Mouse (Mus musculus): ENCODE data around the gene Prpf38a. TPM values are rescaled to one million over a fixed set of nuclear protein-coding genes. Genes with fewer than 3 reads are reported as not detected.
A peak's percentile ranks its signal among the peaks of the same experiment; 100 is the strongest.

The Prpf38a gene
- polyA plus RNA-seq, 1 experiment from 2014 or later, result 52.7 TPM

GRCm38 (mm10) chr4:108610935-108611334 lies 31.8 kb upstream of the Prpf38a start:
- no peak for ATAC-seq (ENCODE audit: insufficient number of reproducible peaks, insufficient read depth, low FRiP score, low read depth)
- Histone ChIP-seq H3K36me3 (ENCODE audit: control insufficient read depth, insufficient read depth, low read length) (peaks cover 27% of the 10 kb centered on the region), H3K27ac (replicated peaks in 1 of 2; ENCODE audit: control insufficient read depth in 1 of 2, insufficient read depth in 1 of 2, low read depth in 2 of 2, low read length in 2 of 2) (no peak overlapping the region), H3K4me1 (ENCODE audit: control insufficient read depth in 2 of 2, insufficient read depth in 2 of 2, low read length in 2 of 2) (no peaks in the 10 kb centered on the region), H3K4me3 (ENCODE audit: control insufficient read depth in 1 of 2, insufficient read depth in 1 of 2, low read depth in 1 of 2, low read length in 2 of 2) (no peak overlapping the region), H3K9me3 (ENCODE audit: control insufficient read depth, low read length) (no peaks in the 10 kb centered on the region), H3K9ac (ENCODE audit: low read length) (no peak overlapping the region), H3K27me3 (ENCODE audit: control insufficient read depth, insufficient read depth, low read length) (no peaks in the 10 kb centered on the region), H3K4me2 (ENCODE audit: low read length) (no peak overlapping the region)
- 82% methylated on average over 5 of the region's 5 CpGs for WGBS

GRCm38 (mm10) chr4:108608651-108609050 lies 29.5 kb upstream of the Prpf38a start:
- 96% methylated on average over 3 of the region's 3 CpGs for WGBS
- peaks cover 41% of the 10 kb centered on the region for H3K36me3 ChIP-seq (ENCODE audit: control insufficient read depth, insufficient read depth, low read length)

DNA sequence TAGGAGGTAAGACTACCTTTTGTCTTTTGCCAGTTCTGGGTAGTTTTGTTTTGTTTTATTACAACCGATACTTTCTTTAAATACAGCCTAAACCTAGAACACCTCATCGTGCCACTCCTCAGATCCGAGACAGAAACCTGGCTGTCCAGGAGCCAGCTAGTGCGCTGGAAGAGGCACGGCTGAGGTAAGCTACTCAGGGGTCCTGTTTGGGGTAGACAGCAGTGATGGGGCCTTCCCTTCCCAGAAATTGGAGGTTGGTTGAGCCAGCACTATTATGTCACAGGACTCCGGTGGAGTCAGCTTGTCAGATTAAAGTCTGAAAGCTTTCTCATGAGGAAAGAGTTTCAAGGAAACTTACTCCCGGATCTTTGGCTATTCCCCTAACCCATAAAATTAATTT lies 22.7 kb upstream of the Prpf38a start:
- H3K4me3 ChIP-seq (ENCODE audit: control insufficient read depth in 1 of 2, insufficient read depth in 1 of 2, low read depth in 1 of 2, low read length in 2 of 2), result no peak overlapping the region
- H3K36me3 ChIP-seq (ENCODE audit: control insufficient read depth, insufficient read depth, low read length), result peaks cover 61% of the 10 kb centered on the region
- H3K4me2 ChIP-seq (ENCODE audit: low read length), result no peak overlapping the region
- H3K4me1 ChIP-seq (ENCODE audit: control insufficient read depth in 2 of 2, insufficient read depth in 2 of 2, low read length in 2 of 2), result no peaks in the 10 kb centered on the region
- no peak overlapping the region for H3K27ac ChIP-seq (replicated peaks in 1 of 2; ENCODE audit: control insufficient read depth in 1 of 2, insufficient read depth in 1 of 2, low read depth in 2 of 2, low read length in 2 of 2)
- H3K9ac ChIP-seq (ENCODE audit: low read length), result no peak overlapping the region
- H3K27me3 ChIP-seq (ENCODE audit: control insufficient read depth, insufficient read depth, low read length), result no peaks in the 10 kb centered on the region
- no peak for ATAC-seq (ENCODE audit: insufficient number of reproducible peaks, insufficient read depth, low FRiP score, low read depth)
- H3K9me3 ChIP-seq (ENCODE audit: control insufficient read depth, low read length), result 0 out of 2 replicates have a peak, but pooled peaks cover 2% of the 10 kb centered on the region
- WGBS, result 95% methylated on average over 7 of the region's 7 CpGs

More at GRCm38 (mm10) chr4:108608651-108609050, 29.5 kb upstream of the Prpf38a start:
- Histone ChIP-seq H3K9me3 (ENCODE audit: control insufficient read depth, low read length) (no peaks in the 10 kb centered on the region), H3K4me3 (ENCODE audit: control insufficient read depth in 1 of 2, insufficient read depth in 1 of 2, low read depth in 1 of 2, low read length in 2 of 2) (no peak overlapping the region), H3K27ac (replicated peaks in 1 of 2; ENCODE audit: control insufficient read depth in 1 of 2, insufficient read depth in 1 of 2, low read depth in 2 of 2, low read length in 2 of 2) (no peak overlapping the region), H3K4me1 (ENCODE audit: control insufficient read depth in 2 of 2, insufficient read depth in 2 of 2, low read length in 2 of 2) (no peaks in the 10 kb centered on the region), H3K9ac (ENCODE audit: low read length) (no peak overlapping the region), H3K4me2 (ENCODE audit: low read length) (no peak overlapping the region), H3K27me3 (ENCODE audit: control insufficient read depth, insufficient read depth, low read length) (no peaks in the 10 kb centered on the region)
- no peak for ATAC-seq (ENCODE audit: insufficient number of reproducible peaks, insufficient read depth, low FRiP score, low read depth)

GRCm38 (mm10) chr4:108598306-108598705 lies 19.2 kb upstream of the Prpf38a start:
- H3K27me3 ChIP-seq (ENCODE audit: control insufficient read depth, insufficient read depth, low read length), result no peaks in the 10 kb centered on the region
- WGBS, result 72% methylated on average over 4 of the region's 4 CpGs
- H3K36me3 ChIP-seq (ENCODE audit: control insufficient read depth, insufficient read depth, low read length), result peaks cover 40% of the 10 kb centered on the region
- no peak overlapping the region for H3K4me3 ChIP-seq (ENCODE audit: control insufficient read depth in 1 of 2, insufficient read depth in 1 of 2, low read depth in 1 of 2, low read length in 2 of 2)
- no peak for ATAC-seq (ENCODE audit: insufficient number of reproducible peaks, insufficient read depth, low FRiP score, low read depth)
- 0 out of 2 replicates have a peak, but pooled peaks cover 2% of the 10 kb centered on the region for H3K9me3 ChIP-seq (ENCODE audit: control insufficient read depth, low read length)
- H3K9ac ChIP-seq (ENCODE audit: low read length), result no peak overlapping the region
- no peak overlapping the region for H3K4me2 ChIP-seq (ENCODE audit: low read length)
- H3K4me1 ChIP-seq (ENCODE audit: control insufficient read depth in 2 of 2, insufficient read depth in 2 of 2, low read length in 2 of 2), result peaks cover 0 to 2% of the 10 kb centered on the region in 2 experiments; a peak in 1 of 4 replicates
- H3K27ac ChIP-seq (replicated peaks in 1 of 2; ENCODE audit: control insufficient read depth in 1 of 2, insufficient read depth in 1 of 2, low read depth in 2 of 2, low read length in 2 of 2), result peak overlapping the region in 1 of 2 experiments; percentile 33; a peak in 1 of 4 replicates

DNA sequence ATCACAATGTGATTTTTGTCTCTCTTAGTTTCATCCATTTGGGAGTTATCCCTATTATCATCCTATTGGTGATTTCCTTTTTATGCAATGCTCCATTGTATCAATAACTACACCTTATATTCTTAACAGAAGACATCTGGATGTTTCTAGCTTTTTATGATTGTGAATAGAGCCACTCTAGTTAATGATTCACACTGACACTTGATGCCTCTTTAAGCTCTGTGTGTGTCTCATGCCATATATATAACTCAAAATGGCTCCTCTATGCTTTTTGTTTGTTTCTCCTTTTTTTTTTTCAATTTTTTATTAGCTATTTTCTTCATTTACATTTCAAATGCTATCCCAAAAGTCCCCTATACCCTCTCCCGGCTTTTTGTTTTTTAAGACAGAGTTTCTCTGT lies 16.6 kb upstream of the Prpf38a start:
- no peak overlapping the region for H3K4me3 ChIP-seq (ENCODE audit: control insufficient read depth in 1 of 2, insufficient read depth in 1 of 2, low read depth in 1 of 2, low read length in 2 of 2)
- no peaks in the 10 kb centered on the region for H3K9me3 ChIP-seq (ENCODE audit: control insufficient read depth, low read length)
- no peak overlapping the region for H3K4me2 ChIP-seq (ENCODE audit: low read length)
- no peaks in the 10 kb centered on the region for H3K27me3 ChIP-seq (ENCODE audit: control insufficient read depth, insufficient read depth, low read length)
- peaks cover 0 to 5% of the 10 kb centered on the region in 2 experiments; a peak in 1 of 4 replicates for H3K4me1 ChIP-seq (ENCODE audit: control insufficient read depth in 2 of 2, insufficient read depth in 2 of 2, low read length in 2 of 2)
- no peak for ATAC-seq (ENCODE audit: insufficient number of reproducible peaks, insufficient read depth, low FRiP score, low read depth)
- WGBS, result 87% methylated on average over 1 of the region's 1 CpGs
- H3K9ac ChIP-seq (ENCODE audit: low read length), result no peak overlapping the region
- no peak overlapping the region for H3K27ac ChIP-seq (replicated peaks in 1 of 2; ENCODE audit: control insufficient read depth in 1 of 2, insufficient read depth in 1 of 2, low read depth in 2 of 2, low read length in 2 of 2)
- peaks cover 33% of the 10 kb centered on the region for H3K36me3 ChIP-seq (ENCODE audit: control insufficient read depth, insufficient read depth, low read length)

- Histone ChIP-seq H3K27ac (replicated peaks in 1 of 2; ENCODE audit: control insufficient read depth in 1 of 2, insufficient read depth in 1 of 2, low read depth in 2 of 2, low read length in 2 of 2) (peak overlapping the region in 1 of 2 experiments; percentile 14; a peak in 1 of 4 replicates), H3K27me3 (ENCODE audit: control insufficient read depth, insufficient read depth, low read length) (no peaks in the 10 kb centered on the region), H3K9me3 (ENCODE audit: control insufficient read depth, low read length) (no peaks in the 10 kb centered on the region), H3K9ac (ENCODE audit: low read length) (no peak overlapping the region), H3K36me3 (ENCODE audit: control insufficient read depth, insufficient read depth, low read length) (peaks cover 16% of the 10 kb centered on the region; the same call in 1 of the 2 replicates), H3K4me1 (ENCODE audit: control insufficient read depth in 2 of 2, insufficient read depth in 2 of 2, low read length in 2 of 2) (peaks cover 0 to 5% of the 10 kb centered on the region in 2 experiments; a peak in 1 of 4 replicates), H3K4me3 (ENCODE audit: control insufficient read depth in 1 of 2, insufficient read depth in 1 of 2, low read depth in 1 of 2, low read length in 2 of 2) (no peak overlapping the region), H3K4me2 (ENCODE audit: low read length) (0 out of 2 replicates have a peak overlapping the region, but pooled peaks have one; percentile 11)
- no peak for ATAC-seq (ENCODE audit: insufficient number of reproducible peaks, insufficient read depth, low FRiP score, low read depth)
- 41% methylated on average over 2 of the region's 2 CpGs for WGBS
These were observed 14.2 kb upstream of the Prpf38a start for GRCm38 (mm10) chr4:108593376-108593775.

- H3K9me3 ChIP-seq (ENCODE audit: control insufficient read depth, low read length), result no peaks in the 10 kb centered on the region
- H3K27me3 ChIP-seq (ENCODE audit: control insufficient read depth, insufficient read depth, low read length), result no peaks in the 10 kb centered on the region
- WGBS, result under 1% methylated on average over 16 of the region's 16 CpGs
- peak overlapping the region; percentile 86 for H3K9ac ChIP-seq (ENCODE audit: low read length)
- peak overlapping the region; percentile 92 to 98 for H3K4me3 ChIP-seq (ENCODE audit: control insufficient read depth in 1 of 2, insufficient read depth in 1 of 2, low read depth in 1 of 2, low read length in 2 of 2)
- peaks cover 2 to 19% of the 10 kb centered on the region in 2 experiments; a peak in 3 of 4 replicates for H3K4me1 ChIP-seq (ENCODE audit: control insufficient read depth in 2 of 2, insufficient read depth in 2 of 2, low read length in 2 of 2)
- H3K4me2 ChIP-seq (ENCODE audit: low read length), result peak overlapping the region; percentile 86
- no peak for ATAC-seq (ENCODE audit: insufficient number of reproducible peaks, insufficient read depth, low FRiP score, low read depth)
- peaks cover 18% of the 10 kb centered on the region for H3K36me3 ChIP-seq (ENCODE audit: control insufficient read depth, insufficient read depth, low read length)
- peak overlapping the region; percentile 15 to 72 for H3K27ac ChIP-seq (replicated peaks in 1 of 2; ENCODE audit: control insufficient read depth in 1 of 2, insufficient read depth in 1 of 2, low read depth in 2 of 2, low read length in 2 of 2)
These were observed 741 bp upstream of the Prpf38a start for GRCm38 (mm10) chr4:108579743-108580411.

Data from heart, embryonic 14.5 days (tissue).